Mouse (Mus musculus) embryonic facial prominence, embryonic 11.5 days (tissue): ENCODE results near the gene St3gal6. TPM values are rescaled to one million over a fixed set of nuclear protein-coding genes. Genes with fewer than 3 reads are reported as not detected.

ENCODE experiments used
- ATAC-seq: fragments of 200-750 bp; cut with Nextera tagmentation; replicated peaks from 2 replicates; pipeline ENCODE4 v1.8.0; 2017; ENCODE audit warnings: low read depth; ENCODE audit not compliant: insufficient number of reproducible peaks, low FRiP score, low TSS enrichment
- DNase-seq: peaks from one replicate; pipeline ENCODE4 v3.0.0-alpha.2; 2015; ENCODE audit warnings: low spot score
- H3K27ac ChIP-seq: fragments of 300-500 bp; sonication (generic); replicated peaks from 2 replicates; pipeline ENCODE4 v1.5.1; 2014; ENCODE audit warnings: mild to moderate bottlenecking, low read depth, low read length, control low read depth
- H3K27me3 ChIP-seq: fragments of 300-500 bp; sonication (generic); 2 replicates; pipeline ENCODE4 v1.6.1; 2014; ENCODE audit warnings: mild to moderate bottlenecking, low read length, moderate library complexity, mixed read lengths; ENCODE audit not compliant: control insufficient read depth, insufficient read depth
- H3K36me3 ChIP-seq: fragments of 300-500 bp; sonication (generic); replicated peaks from 2 replicates; pipeline ENCODE4 v1.6.1; 2014; ENCODE audit warnings: low read depth, mild to moderate bottlenecking, low read length, moderate library complexity, mixed read lengths; ENCODE audit not compliant: control insufficient read depth, insufficient read depth
- H3K4me1 ChIP-seq: fragments of 300-500 bp; sonication (generic); 2 replicates; pipeline ENCODE4 v1.6.1; 2014; ENCODE audit warnings: low read length, mixed read lengths; ENCODE audit not compliant: control insufficient read depth, insufficient read depth
- H3K4me2 ChIP-seq: fragments of 300-500 bp; sonication (generic); 2 replicates; pipeline ENCODE4 v1.6.1; 2014; ENCODE audit warnings: low read depth, mild to moderate bottlenecking, control low read depth, low read length, moderate library complexity
- H3K4me3 ChIP-seq: fragments of 300-500 bp; sonication (generic); 2 replicates; pipeline ENCODE4 v1.5.1; 2014; ENCODE audit warnings: low read depth, low read length, control low read depth
- H3K9ac ChIP-seq: fragments of 300-500 bp; sonication (generic); replicated peaks from 2 replicates; pipeline ENCODE4 v1.6.1; 2014; ENCODE audit warnings: mild to moderate bottlenecking, control low read depth, low read length
- H3K9me3 ChIP-seq: fragments of 300-500 bp; sonication (generic); replicated peaks from 2 replicates; pipeline ENCODE4 v1.6.1; 2016; ENCODE audit warnings: mild to moderate bottlenecking, low read length, inconsistent platforms, mixed read lengths; ENCODE audit not compliant: control insufficient read depth
- WGBS: fragments of 180-500 bp; shearing (Covaris S2); extraction: QIAGEN DNeasy Blood & Tissue Kit; methylation state at CpG from one replicate; pipeline ENCODE4 v1.1.7; 2014; 5-methylcytosine and 5-hydroxymethylcytosine counted together
- polyA plus RNA-seq: library from polyadenylated mRNA; unstranded; fragments of >200 nt; fragmentation: Nextera tagmentation; extraction: Ambion mirVana; gene quantifications from 2 replicates; pipeline ENCODE4 v1.2.1, GENCODE M21; 2014

The St3gal6 gene
- polyA plus RNA-seq, 1 experiment from 2014 or later: 9.9 TPM

- WGBS: 82% methylated on average over 5 of the region's 5 CpGs
- ATAC-seq: no peak
- H3K9me3 ChIP-seq: no peaks in the 10 kb centered on the region
- no peaks in the 10 kb centered on the region for H3K4me1 ChIP-seq
- H3K27ac ChIP-seq: no peak overlapping the region
- no peak overlapping the region for H3K9ac ChIP-seq
- no peaks in the 10 kb centered on the region for H3K27me3 ChIP-seq
- no peak overlapping the region for H3K4me2 ChIP-seq
- H3K4me3 ChIP-seq: no peak overlapping the region
- H3K36me3 ChIP-seq: no peaks in the 10 kb centered on the region
- DNase-seq: no peak
Measured at GRCm38 (mm10) chr16:58481906-58482270, 42.2 kb downstream of the St3gal6 start.

- no peak for DNase-seq
- ATAC-seq: no peak
Measured at GRCm38 (mm10) chr16:58481219-58481905, 42.7 kb downstream of the St3gal6 start.

GRCm38 (mm10) chr16:58479898-58480448, 44.1 kb downstream of the St3gal6 start:
- 89% methylated on average over 4 of the region's 4 CpGs for WGBS
- Histone ChIP-seq H3K4me1 (no peaks in the 10 kb centered on the region), H3K27ac (no peak overlapping the region), H3K9ac (no peak overlapping the region), H3K36me3 (no peaks in the 10 kb centered on the region), H3K27me3 (no peaks in the 10 kb centered on the region), H3K9me3 (no peaks in the 10 kb centered on the region), H3K4me2 (no peak overlapping the region), H3K4me3 (no peak overlapping the region)
- DNase-seq (no peak), ATAC-seq (no peak)

More at GRCm38 (mm10) chr16:58481219-58481905, 42.7 kb downstream of the St3gal6 start:
- H3K27me3 ChIP-seq: no peaks in the 10 kb centered on the region
- no peaks in the 10 kb centered on the region for H3K9me3 ChIP-seq
- H3K4me3 ChIP-seq: no peak overlapping the region
- WGBS: 84% methylated on average over 9 of the region's 9 CpGs
- H3K36me3 ChIP-seq: no peaks in the 10 kb centered on the region
- H3K4me2 ChIP-seq: no peak overlapping the region
- H3K9ac ChIP-seq: no peak overlapping the region
- no peaks in the 10 kb centered on the region for H3K4me1 ChIP-seq
- no peak overlapping the region for H3K27ac ChIP-seq

- DNase-seq (no peak), ATAC-seq (no peak)
- no peak overlapping the region for H3K4me3 ChIP-seq
- no peak overlapping the region for H3K4me2 ChIP-seq
- no peaks in the 10 kb centered on the region for H3K9me3 ChIP-seq
- H3K27ac ChIP-seq: no peak overlapping the region
- H3K27me3 ChIP-seq: no peaks in the 10 kb centered on the region
- no peaks in the 10 kb centered on the region for H3K4me1 ChIP-seq
- no peak overlapping the region for H3K9ac ChIP-seq
- no peaks in the 10 kb centered on the region; the same call in 1 of the 2 replicates for H3K36me3 ChIP-seq
- WGBS: 64% methylated on average over 2 of the region's 2 CpGs
Measured at GRCm38 (mm10) chr16:58476363-58476762, 47.7 kb downstream of the St3gal6 start.

- 95% methylated on average over 3 of the region's 3 CpGs for WGBS
- no peaks in the 10 kb centered on the region for H3K27me3 ChIP-seq
- H3K36me3 ChIP-seq: no peaks in the 10 kb centered on the region; the same call in 1 of the 2 replicates
- H3K9me3 ChIP-seq: no peaks in the 10 kb centered on the region
- H3K4me2 ChIP-seq: no peak overlapping the region
- ATAC-seq: no peak
- no peaks in the 10 kb centered on the region for H3K4me1 ChIP-seq
- H3K4me3 ChIP-seq: no peak overlapping the region
- DNase-seq: no peak
- no peak overlapping the region for H3K27ac ChIP-seq
- H3K9ac ChIP-seq: no peak overlapping the region
Measured at GRCm38 (mm10) chr16:58475544-58476154, 48.4 kb downstream of the St3gal6 start.

GRCm38 (mm10) chr16:58474875-58475274, 49.2 kb downstream of the St3gal6 start:
- 73% methylated on average over 3 of the region's 3 CpGs for WGBS

GRCm38 (mm10) chr16:58470841-58471240, 53.2 kb downstream of the St3gal6 start:
- no peak overlapping the region for H3K4me2 ChIP-seq
- H3K4me3 ChIP-seq: no peak overlapping the region
- H3K9ac ChIP-seq: no peak overlapping the region
- no peaks in the 10 kb centered on the region for H3K9me3 ChIP-seq
- no peaks in the 10 kb centered on the region for H3K27me3 ChIP-seq
- H3K4me1 ChIP-seq: no peaks in the 10 kb centered on the region
- no peaks in the 10 kb centered on the region; the same call in 1 of the 2 replicates for H3K36me3 ChIP-seq
- ATAC-seq (no peak), DNase-seq (no peak)
- H3K27ac ChIP-seq: no peak overlapping the region
- whole genome bisulfite sequencing: 85% methylated on average over 4 of the region's 4 CpGs

More at GRCm38 (mm10) chr16:58474875-58475274, 49.2 kb downstream of the St3gal6 start:
- no peaks in the 10 kb centered on the region; the same call in 1 of the 2 replicates for H3K36me3 ChIP-seq
- H3K4me2 ChIP-seq: no peak overlapping the region
- no peaks in the 10 kb centered on the region for H3K4me1 ChIP-seq
- H3K9ac ChIP-seq: no peak overlapping the region
- H3K27me3 ChIP-seq: no peaks in the 10 kb centered on the region
- DNase-seq (no peak), ATAC-seq (no peak)
- H3K4me3 ChIP-seq: no peak overlapping the region
- H3K9me3 ChIP-seq: no peaks in the 10 kb centered on the region
- no peak overlapping the region for H3K27ac ChIP-seq

- no peak overlapping the region for H3K9ac ChIP-seq
- H3K36me3 ChIP-seq: no peaks in the 10 kb centered on the region; the same call in none of the 2 replicates
- H3K4me3 ChIP-seq: no peak overlapping the region
- H3K9me3 ChIP-seq: no peaks in the 10 kb centered on the region
- H3K27me3 ChIP-seq: no peaks in the 10 kb centered on the region
- 91% methylated on average over 8 of the region's 8 CpGs for WGBS
- no peak overlapping the region for H3K27ac ChIP-seq
- H3K4me1 ChIP-seq: no peaks in the 10 kb centered on the region
- H3K4me2 ChIP-seq: no peak overlapping the region
- DNase-seq (no peak), ATAC-seq (no peak)
Measured at GRCm38 (mm10) chr16:58470061-58470460, 54.0 kb downstream of the St3gal6 start.
